25 mouse cellular contexts compared by ENCODE assay signal in the genomic region with DNA sequence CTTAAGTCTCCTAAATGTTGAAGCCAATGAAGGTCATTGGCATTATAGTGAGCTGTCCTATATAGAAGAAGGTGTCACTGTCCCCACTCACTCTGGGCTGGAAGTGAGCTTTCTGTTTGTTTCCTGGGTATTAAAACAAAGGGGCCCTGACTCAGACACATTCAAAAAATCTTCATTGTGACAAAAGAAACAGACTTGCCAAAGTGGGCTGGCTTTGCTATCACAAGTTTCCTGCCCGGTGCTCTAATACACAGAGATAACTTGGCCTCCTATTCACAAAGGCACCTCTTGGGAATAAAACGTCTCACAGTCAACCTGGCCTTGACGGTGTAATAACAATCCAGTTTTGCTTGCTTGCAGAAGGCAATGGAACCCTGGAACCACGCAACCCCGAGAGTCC. TPM values are rescaled to one million over a fixed set of nuclear protein-coding genes. Genes with fewer than 3 reads are reported as not detected.
DNase-seq lines count a peak whose midpoint lies in the region; ATAC-seq lines count a peak whose summit lies in the region.
"Had no signal": no experiment of that assay in that cellular context is flagged by ENCODE, and none has a peak within 500 bp of the region (broad histone marks: within the 10 kb centered on the region; RNA-seq: fewer than 3 reads in every experiment).

No protein-coding gene starts in this region.

- no peak overlapping the region for H3K4me2 ChIP-seq in heart, embryonic 12.5 days
- H3K4me2 ChIP-seq: embryonic facial prominence, embryonic 12.5 days; embryonic facial prominence, embryonic 15.5 days; forebrain, embryonic 12.5 days had no signal

- no peak overlapping the region for H3K27ac ChIP-seq in heart, embryonic 12.5 days (ENCODE audit: poor library complexity, severe bottlenecking)
- H3K27ac ChIP-seq in heart, embryonic 10.5 days = no peak overlapping the region
- H3K27ac ChIP-seq: embryonic facial prominence, embryonic 12.5 days; embryonic facial prominence, embryonic 15.5 days; forebrain, embryonic 10.5 days; forebrain, embryonic 12.5 days had no signal

- no peaks in the 10 kb centered on the region for H3K9me3 ChIP-seq in heart, embryonic 12.5 days (replicated peaks)
- H3K9me3 ChIP-seq in heart, embryonic 10.5 days = no peaks in the 10 kb centered on the region
- H3K9me3 ChIP-seq: embryonic facial prominence, embryonic 12.5 days; embryonic facial prominence, embryonic 15.5 days; forebrain, embryonic 10.5 days; forebrain, embryonic 12.5 days had no signal

- DNase-seq in heart, adult 11 months = peak; percentile 91
- DNase-seq in heart, postnatal 10 days = peak; percentile 7 to 8
- DNase-seq in heart, embryonic 10.5 days (ENCODE audit: low spot score) = no peak
- DNase-seq in kidney, adult 9 months = peak; percentile 5
- no peak for DNase-seq in kidney, postnatal 25 days
- DNase-seq: adrenal gland, adult 2 months; adrenal gland, postnatal 10 days; adrenal gland, postnatal 25 days; cerebellum, adult 11 months; cerebellum, adult 18-20 months; cerebellum, adult 8-10 months; cerebellum, adult 9-11 months; cerebellum, postnatal 14 days; cerebellum, postnatal 36 days; embryo, embryonic 11 days had no signal

- H3K4me3 ChIP-seq in heart, embryonic 12.5 days = no peak overlapping the region
- no peak overlapping the region for H3K4me3 ChIP-seq in heart, embryonic 10.5 days
- H3K4me3 ChIP-seq: embryonic facial prominence, embryonic 12.5 days; embryonic facial prominence, embryonic 15.5 days; erythroblast, embryonic 14.5 days; forebrain, embryonic 10.5 days; forebrain, embryonic 12.5 days had no signal

- intact Hi-C loops in heart, postnatal 10 days (cut with DNase I) = loop anchor here (10.0 kb wide), 1 partner anchor 115 kb away; a partner anchor contains a TSS

- no peaks in the 10 kb centered on the region for H3K36me3 ChIP-seq in heart, embryonic 12.5 days
- H3K36me3 ChIP-seq in heart, embryonic 10.5 days = no peaks in the 10 kb centered on the region
- H3K36me3 ChIP-seq: embryonic facial prominence, embryonic 12.5 days; embryonic facial prominence, embryonic 15.5 days; forebrain, embryonic 10.5 days; forebrain, embryonic 12.5 days had no signal

- no peak overlapping the region for H3K9ac ChIP-seq in heart, embryonic 12.5 days
- H3K9ac ChIP-seq: embryonic facial prominence, embryonic 12.5 days; embryonic facial prominence, embryonic 15.5 days; forebrain, embryonic 12.5 days had no signal

- H3K4me1 ChIP-seq in heart, embryonic 12.5 days (replicated peaks) = no peaks in the 10 kb centered on the region
- H3K4me1 ChIP-seq in heart, embryonic 10.5 days = no peaks in the 10 kb centered on the region
- H3K4me1 ChIP-seq: embryonic facial prominence, embryonic 12.5 days; embryonic facial prominence, embryonic 15.5 days; forebrain, embryonic 10.5 days; forebrain, embryonic 12.5 days had no signal

- ATAC-seq in heart, embryonic 12.5 days (ENCODE audit: insufficient number of reproducible peaks, low FRiP score) = no peak
- ATAC-seq: forebrain, embryonic 14.5 days; forebrain, embryonic 16.5 days had no signal

- H3K27me3 ChIP-seq in heart, embryonic 12.5 days (replicated peaks) = no peaks in the 10 kb centered on the region
- no peaks in the 10 kb centered on the region for H3K27me3 ChIP-seq in heart, embryonic 10.5 days (ENCODE audit: insufficient read depth, poor library complexity, severe bottlenecking)
- H3K27me3 ChIP-seq: embryonic facial prominence, embryonic 12.5 days; embryonic facial prominence, embryonic 15.5 days; forebrain, embryonic 12.5 days had no signal

- 57% methylated on average over 5 of the region's 5 CpGs for WGBS in heart, embryonic 12.5 days
- 55% methylated on average over 5 of the region's 5 CpGs for WGBS in heart, embryonic 10.5 days

RNA-seq across cellular contexts. Expression of a gene that starts 38.6 kb away (rescaled TPM):
- polyA plus RNA-seq in heart, embryonic 12.5 days (2016; fragmentation: Nextera tagmentation; extraction: Ambion mirVana) = not detected in 2 replicates
- not detected for total RNA-seq in heart, postnatal 10 days (2021)
- not detected in 2 replicates for polyA plus RNA-seq in heart, embryonic 10.5 days (2016; fragmentation: Nextera tagmentation; extraction: Ambion mirVana)
- total RNA-seq: common myeloid progenitor, adult 5-6 weeks; MEL had no signal
- polyA plus RNA-seq: adrenal gland, adult 2 months; embryonic facial prominence, embryonic 12.5 days; embryonic facial prominence, embryonic 15.5 days; erythroblast, embryonic 14.5 days; forebrain, embryonic 10.5 days; forebrain, embryonic 12.5 days; forebrain, embryonic 14.5 days; forebrain, embryonic 16.5 days had no signal

Comparison
In these comparisons a context has a peak if more than half of its experiments do, and no peak if none do; other contexts are left out.
1. DNase-seq: peak in heart, adult 11 months (single experiment), heart, postnatal 10 days (2 of 2) and kidney, adult 9 months (single experiment); none in heart, embryonic 10.5 days (single experiment) and kidney, postnatal 25 days (0 of 2).